Mouse (Mus musculus) heart, adult 2 months (tissue): ENCODE results near the gene Dnajb14.

ENCODE experiments used
- CTCF ChIP-seq: fragments of 200-600 bp; IDR thresholded peaks from 2 replicates; pipeline ENCODE4 v1.8.1; 2022; ENCODE audit warnings: antibody characterized with exemption, mild to moderate bottlenecking, moderate library complexity
- POLR2A ChIP-seq: fragments of 200-500 bp; IDR thresholded peaks from 2 replicates; pipeline ENCODE4 v1.6.1; 2011; ENCODE audit warnings: mild to moderate bottlenecking, low read depth, low read length, control low read depth; ENCODE audit not compliant: insufficient read depth

DNA sequence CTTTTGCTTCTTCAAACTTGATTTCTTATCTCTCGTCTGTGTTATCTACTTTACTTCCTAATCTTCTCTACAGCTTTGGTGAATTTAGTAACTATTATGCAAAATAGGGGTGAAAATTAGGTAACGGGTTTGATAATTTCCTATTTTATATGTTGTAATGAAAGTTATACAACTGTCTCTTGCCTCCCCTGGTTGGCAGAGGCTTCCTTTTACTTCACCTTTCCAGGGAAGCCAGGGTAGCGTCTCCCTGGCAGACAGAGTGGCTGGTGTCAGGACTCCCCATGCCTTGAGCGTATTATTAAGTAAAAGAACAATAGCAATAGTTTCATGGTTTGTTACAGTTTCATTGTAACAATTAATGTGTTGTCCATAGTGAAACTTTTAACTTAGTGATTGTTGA, 26.3 kb downstream of the Dnajb14 start:
- no peak for TF ChIP-seq CTCF
- TF ChIP-seq POLR2A = no peak
